Mouse (Mus musculus) CH12.LX (cell line): ENCODE measurements around the gene Phf20. TPM values are rescaled to one million over a fixed set of nuclear protein-coding genes. Genes with fewer than 3 reads are reported as not detected.
A peak's percentile ranks its signal among the peaks of the same experiment; 100 is the strongest.

Experiments
- DNase-seq: peaks from one replicate; pipeline ENCODE4 v3.0.0-alpha.2; 2013; ENCODE audit errors: extremely low read depth
- H3K27ac ChIP-seq: 2 replicates; pipeline ENCODE4 v1.5.1; 2012; ENCODE audit warnings: low read depth, mild to moderate bottlenecking, control low read depth, moderate library complexity; ENCODE audit not compliant: insufficient read depth
- H3K27me3 ChIP-seq: replicated peaks from 2 replicates; pipeline ENCODE3; 2012; ENCODE audit warnings: inconsistent platforms
- H3K36me3 ChIP-seq, 2 experiments: replicated peaks in 1 of 2; 2 replicates each; pipeline versions ENCODE3 to v1.6.1; 2012; ENCODE audit warnings: inconsistent platforms in 1 of 2, low read length in 1 of 2, mild to moderate bottlenecking in 1 of 2, mixed read lengths in 1 of 2, moderate library complexity in 1 of 2; ENCODE audit not compliant: control insufficient read depth in 1 of 2, insufficient read depth in 1 of 2
- H3K4me1 ChIP-seq, 2 experiments: 2 replicates each; pipeline ENCODE4 v1.6.1; 2012; ENCODE audit warnings: inconsistent platforms in 1 of 2, moderate library complexity in 1 of 2; ENCODE audit not compliant: insufficient read depth in 2 of 2, control insufficient read depth in 1 of 2
- H3K4me2 ChIP-seq: 2 replicates; pipeline ENCODE4 v1.6.1; 2012; ENCODE audit warnings: low read depth, mild to moderate bottlenecking, control low read depth; ENCODE audit not compliant: poor library complexity, insufficient read depth, severe bottlenecking
- H3K4me3 ChIP-seq, 3 experiments: fragments of 150-350 bp in 1 of 3; sonication (generic) in 1 of 3; replicated peaks in 1 of 3; 2 replicates each; pipeline versions ENCODE3 to v1.5.1; 2011 to 2012; ENCODE audit warnings: low read depth in 2 of 3, low read length in 2 of 3, mild to moderate bottlenecking in 2 of 3, moderate library complexity in 2 of 3, control low read depth in 1 of 3, improper control_type of control experiment in 1 of 3, inconsistent platforms in 1 of 3, mixed read lengths in 1 of 3; ENCODE audit not compliant: poor library complexity in 1 of 3
- H3K79me2 ChIP-seq: replicated peaks from 2 replicates; pipeline ENCODE4 v1.6.1; 2012; ENCODE audit warnings: mild to moderate bottlenecking, moderate library complexity; ENCODE audit not compliant: control insufficient read depth, poor library complexity, insufficient read depth, severe bottlenecking; ENCODE audit errors: extremely low read depth
- H3K9ac ChIP-seq: 2 replicates; pipeline ENCODE4 v1.6.1; 2012; ENCODE audit warnings: low read depth, mild to moderate bottlenecking, control low read depth, moderate library complexity; ENCODE audit not compliant: insufficient read depth
- H3K9me3 ChIP-seq: replicated peaks from 2 replicates; pipeline ENCODE3; 2012; ENCODE audit warnings: low read length, inconsistent platforms, mixed read lengths
- CTCF ChIP-seq, 2 experiments: IDR thresholded peaks in 1 of 2; conservative IDR thresholded peaks in 1 of 2; 2 replicates each; pipeline ENCODE4 v1.5.1; 2011 to 2012; ENCODE audit warnings: low read depth in 2 of 2, low read length in 2 of 2, improper control_type of control experiment in 1 of 2, inconsistent platforms in 1 of 2, mild to moderate bottlenecking in 1 of 2, moderate library complexity in 1 of 2
- MAX ChIP-seq: IDR thresholded peaks from 2 replicates; pipeline ENCODE4 v1.6.1; 2011; ENCODE audit warnings: low read length, improper control_type of control experiment
- MEF2A ChIP-seq: IDR thresholded peaks from 2 replicates; pipeline ENCODE4 v1.6.1; 2014; ENCODE audit warnings: low read depth, mild to moderate bottlenecking, inconsistent platforms, low read length, improper control_type of control experiment, borderline replicate concordance
- MXI1 ChIP-seq: IDR thresholded peaks from 2 replicates; pipeline ENCODE4 v1.6.1; 2011; ENCODE audit warnings: mild to moderate bottlenecking, low read depth, low read length, improper control_type of control experiment
- NELFE ChIP-seq: IDR thresholded peaks from 2 replicates; pipeline ENCODE4 v1.6.1; 2011; ENCODE audit warnings: low read depth, low read length, improper control_type of control experiment
- POLR2A ChIP-seq: IDR thresholded peaks from 2 replicates; pipeline ENCODE4 v1.6.1; 2011; ENCODE audit warnings: low read depth, mild to moderate bottlenecking, improper control_type of control experiment, low read length
- POLR2AphosphoS2 ChIP-seq: IDR thresholded peaks from 2 replicates; pipeline ENCODE4 v1.6.1; 2011; ENCODE audit warnings: low read depth, low read length, improper control_type of control experiment
- TBP ChIP-seq: conservative IDR thresholded peaks from 2 replicates; pipeline ENCODE4 v1.6.1; 2011; ENCODE audit warnings: low read depth, low read length, improper control_type of control experiment
- TCF12 ChIP-seq: IDR thresholded peaks from 2 replicates; pipeline ENCODE4 v1.6.1; 2014; ENCODE audit warnings: low read depth, mild to moderate bottlenecking, inconsistent platforms, low read length, improper control_type of control experiment
- UBTF ChIP-seq: IDR thresholded peaks from 2 replicates; pipeline ENCODE4 v1.6.1; 2012; ENCODE audit warnings: low read depth, mild to moderate bottlenecking, inconsistent platforms, low read length, improper control_type of control experiment, moderate library complexity
- USF1 ChIP-seq: IDR thresholded peaks from 2 replicates; pipeline ENCODE4 v1.6.1; 2014; ENCODE audit warnings: low read depth, mild to moderate bottlenecking, inconsistent platforms, low read length, improper control_type of control experiment
- USF2 ChIP-seq: conservative IDR thresholded peaks from 2 replicates; pipeline ENCODE4 v1.6.1; 2011; ENCODE audit warnings: low read depth, low read length, improper control_type of control experiment
- dilution Hi-C: fragments of 300-500 bp; cut with MboI; formaldehyde crosslinking; loops from 2 replicates; pipeline ENCODE4 v1.14.3; 2020; ENCODE audit warnings: low sequenced_read_pairs; ENCODE audit not compliant: extremely low pct_unique_long_range_greater_than_20kb, extremely low pct_ligation_motif_present
- in situ Hi-C: fragments of 300-500 bp; cut with MboI; formaldehyde crosslinking; loops from 3 replicates; pipeline ENCODE4 v1.14.3; 2019; ENCODE audit warnings: low sequenced_read_pairs, low pct_ligation_motif_present, low pct_unique_long_range_greater_than_20kb, mixed read lengths
- polyA plus RNA-seq: library from polyadenylated mRNA; unstranded; fragments of >175 nt; gene quantifications from 2 replicates; pipeline ENCODE4 v1.2.1, GENCODE M21; 2012; ENCODE audit warnings: low read depth; ENCODE audit not compliant: insufficient read length
- total RNA-seq, 2 experiments: library from RNA; depleted of rRNA; stranded (reverse); fragments of 300-350 nt in 1 of 2; fragments of >200 nt in 1 of 2; gene quantifications; 2 replicates each; pipeline ENCODE4 v1.2.3; 2012 to 2014

The Phf20 gene
- total and polyA plus RNA-seq, 3 experiments: 11.7 to 17.6 (median 13.3) TPM

- in situ Hi-C loops: no loop called here
- H3K27me3 ChIP-seq: no peaks in the 10 kb centered on the region
- H3K4me1 ChIP-seq: peaks cover 9 to 23% of the 10 kb centered on the region in 2 experiments
- no peaks in the 10 kb centered on the region for H3K9me3 ChIP-seq
- H3K36me3 ChIP-seq: no peaks in the 10 kb centered on the region
- TF ChIP-seq USF1 (no peak), USF2 (no peak), MAX (no peak), UBTF (0 out of 2 replicates have a peak, but pooled peaks have one; percentile 33), POLR2A (peak; percentile 68), MEF2A (0 out of 2 replicates have a peak, but pooled peaks have one; percentile 26), TBP (peak; percentile 14; the same call in 1 of the 2 replicates), NELFE (0 out of 2 replicates have a peak, but pooled peaks have one; percentile 9), MXI1 (no peak), TCF12 (0 out of 2 replicates have a peak, but pooled peaks have one; percentile 27)
- TF ChIP-seq, all 38 proteins: peak for 6
- no peak for DNase-seq
- peak overlapping the region; percentile 87 for H3K4me2 ChIP-seq
- peak overlapping the region; percentile 74 for H3K27ac ChIP-seq
- H3K9ac ChIP-seq: peak overlapping the region; percentile 70
- peak overlapping the region in 1 of 3 experiments; percentile 9 for H3K4me3 ChIP-seq
- dilution Hi-C loops: no loop called here
- no peaks in the 10 kb centered on the region for H3K79me2 ChIP-seq
Measured at GRCm38 (mm10) chr2:156190004-156190896, 6.0 kb upstream of the Phf20 start.

- H3K4me3 ChIP-seq: no peak overlapping the region
- peaks cover 15 to 29% of the 10 kb centered on the region in 2 experiments for H3K4me1 ChIP-seq
- no peaks in the 10 kb centered on the region for H3K36me3 ChIP-seq
- no peaks in the 10 kb centered on the region for H3K27me3 ChIP-seq
- no peak for TF ChIP-seq POLR2AphosphoS2
- TF ChIP-seq CTCF (conservative IDR thresholded peaks at IDR 0.05 in 1 of 2, IDR thresholded peaks at IDR 0.05 in 1 of 2; ENCODE audit: low read depth in 2 of 2, low read length in 2 of 2): peak in 1 of 2 experiments; percentile 70; a peak in 2 of 4 replicates
- TF ChIP-seq, all 38 proteins: peak for 1
- Histone ChIP-seq H3K79me2 (no peaks in the 10 kb centered on the region), H3K27ac (no peak overlapping the region), H3K4me2 (no peak overlapping the region), H3K9me3 (no peaks in the 10 kb centered on the region), H3K9ac (no peak overlapping the region)
- dilution Hi-C loops (no loop called here), in situ Hi-C loops (no loop called here)
- DNase-seq: no peak
Measured at GRCm38 (mm10) chr2:156191540-156191939, 4.7 kb upstream of the Phf20 start.
